Mouse (Mus musculus): ENCODE measurements around the gene Jmjd1c. TPM values are rescaled to one million over a fixed set of nuclear protein-coding genes. Genes with fewer than 3 reads are reported as not detected.

Gene Jmjd1c
- polyA plus RNA-seq, 1 experiment: 22.7 TPM

- no peak overlapping the region for H3K27ac ChIP-seq (ENCODE audit: insufficient read depth, low read depth, low read length)
- H3K36me3 ChIP-seq (ENCODE audit: control insufficient read depth, insufficient read depth, low read length): no peaks in the 10 kb centered on the region
- no peak overlapping the region for H3K4me3 ChIP-seq (ENCODE audit: low read depth, low read length)
- TF ChIP-seq CTCF (IDR thresholded peaks at IDR 0.05; ENCODE audit: extremely low read depth, insufficient read length, insufficient replicate concordance, low read depth, low read length) (no peak), POLR2A (IDR thresholded peaks at IDR 0.05; ENCODE audit: low read depth, low read length) (no peak)
- no peaks in the 10 kb centered on the region for H3K27me3 ChIP-seq (ENCODE audit: control insufficient read depth, insufficient read depth, low read length)
- WGBS: 74% methylated on average over 9 of the region's 9 CpGs
- H3K4me1 ChIP-seq (ENCODE audit: control insufficient read depth, insufficient read depth, insufficient read length, low read length): peaks cover 11% of the 10 kb centered on the region; the same call in 1 of the 2 replicates
Observed at GRCm38 (mm10) chr10:67052429-67052828, 43.5 kb upstream of the Jmjd1c start.

- H3K36me3 ChIP-seq (ENCODE audit: control insufficient read depth, insufficient read depth, low read length): no peaks in the 10 kb centered on the region
- H3K27me3 ChIP-seq (ENCODE audit: control insufficient read depth, insufficient read depth, low read length): no peaks in the 10 kb centered on the region
- TF ChIP-seq POLR2A (IDR thresholded peaks at IDR 0.05; ENCODE audit: low read depth, low read length): no peak
- TF ChIP-seq CTCF (IDR thresholded peaks at IDR 0.05; ENCODE audit: extremely low read depth, insufficient read length, insufficient replicate concordance, low read depth, low read length): no peak
- H3K4me3 ChIP-seq (ENCODE audit: low read depth, low read length): no peak overlapping the region
- H3K27ac ChIP-seq (ENCODE audit: insufficient read depth, low read depth, low read length): no peak overlapping the region
- peaks cover 14% of the 10 kb centered on the region; the same call in 1 of the 2 replicates for H3K4me1 ChIP-seq (ENCODE audit: control insufficient read depth, insufficient read depth, insufficient read length, low read length)
- 75% methylated on average over 9 of the region's 9 CpGs for WGBS
Observed at GRCm38 (mm10) chr10:67053475-67053874, 42.5 kb upstream of the Jmjd1c start.

DNA sequence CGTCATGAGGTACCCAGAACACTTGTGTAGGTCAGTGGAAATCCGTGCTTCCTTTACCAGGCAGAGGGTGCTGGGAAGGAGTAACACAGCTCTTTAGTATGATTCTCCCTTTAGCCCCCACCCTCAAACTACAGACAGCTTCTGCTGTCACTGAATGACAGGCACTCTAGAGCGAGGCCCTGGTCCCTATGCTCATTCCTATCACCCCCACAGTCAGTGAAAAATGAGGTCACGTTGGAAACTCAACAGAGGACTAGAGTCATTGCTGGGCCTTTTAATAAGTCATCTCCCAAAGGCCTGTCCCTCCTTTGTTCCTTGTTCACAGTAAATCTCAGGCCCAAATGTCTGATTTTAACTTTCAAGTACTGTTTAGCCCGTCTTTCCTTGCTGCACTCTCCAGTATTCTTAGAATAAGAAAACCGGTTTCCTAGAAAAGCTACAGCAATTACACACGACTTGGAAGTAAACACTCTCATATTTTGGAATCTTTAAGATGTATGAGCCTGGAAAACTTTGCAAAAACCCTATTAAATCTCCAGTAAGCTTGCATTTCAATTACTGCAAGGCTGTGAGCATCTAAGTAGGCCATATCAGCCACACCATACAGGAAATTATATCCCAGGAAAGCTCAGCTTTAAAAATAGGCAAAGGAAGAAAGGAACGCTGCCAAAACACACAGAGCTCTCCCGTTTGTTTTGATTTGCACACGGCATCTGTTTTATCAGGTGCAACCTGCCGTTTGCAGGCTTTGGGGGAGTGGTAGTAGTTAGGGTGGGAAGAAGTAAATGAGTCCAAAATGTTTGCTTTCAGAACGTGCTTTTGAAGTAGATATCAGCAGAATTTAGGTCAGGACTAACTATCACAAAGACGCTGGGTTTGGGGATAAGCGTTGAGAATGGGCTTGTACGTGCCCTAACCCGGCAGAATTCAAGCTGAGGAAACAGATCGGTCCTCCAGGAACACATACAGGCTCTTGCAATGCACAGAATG is 39.8 kb upstream of the Jmjd1c start:
- Histone ChIP-seq H3K27me3 (ENCODE audit: control insufficient read depth, insufficient read depth, low read length) (no peaks in the 10 kb centered on the region), H3K27ac (ENCODE audit: insufficient read depth, low read depth, low read length) (peak overlapping the region; percentile 37), H3K36me3 (ENCODE audit: control insufficient read depth, insufficient read depth, low read length) (peaks cover under 1% of the 10 kb centered on the region; the same call in 1 of the 2 replicates), H3K4me3 (ENCODE audit: low read depth, low read length) (no peak overlapping the region), H3K4me1 (ENCODE audit: control insufficient read depth, insufficient read depth, insufficient read length, low read length) (peaks cover 12% of the 10 kb centered on the region; the same call in 1 of the 2 replicates)
- TF ChIP-seq POLR2A (IDR thresholded peaks at IDR 0.05; ENCODE audit: low read depth, low read length) (no peak), CTCF (IDR thresholded peaks at IDR 0.05; ENCODE audit: extremely low read depth, insufficient read length, insufficient replicate concordance, low read depth, low read length) (no peak)
- WGBS: 29% methylated on average over 17 of the region's 17 CpGs

DNA sequence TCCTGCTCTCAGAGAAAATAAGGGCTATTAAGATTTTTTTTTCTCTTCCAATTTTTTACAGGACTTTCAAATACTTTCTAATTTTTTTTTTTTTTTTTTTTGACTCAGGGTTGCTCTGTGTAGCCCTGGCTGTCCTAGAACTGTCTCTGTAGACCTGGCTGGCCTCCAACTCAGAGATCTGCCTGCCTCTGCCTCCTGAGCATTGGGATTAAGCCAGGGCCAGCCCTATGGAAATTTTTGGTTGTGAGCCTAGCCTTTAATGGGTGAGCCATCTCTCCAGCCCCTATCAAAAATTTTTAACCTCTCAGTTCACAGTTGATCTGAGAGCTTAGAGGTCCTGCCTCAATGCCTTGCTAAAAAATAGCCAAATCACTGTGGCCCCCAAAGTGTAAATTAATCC is 38.7 kb upstream of the Jmjd1c start:
- Histone ChIP-seq H3K4me3 (ENCODE audit: low read depth, low read length) (no peak overlapping the region), H3K27me3 (ENCODE audit: control insufficient read depth, insufficient read depth, low read length) (no peaks in the 10 kb centered on the region), H3K36me3 (ENCODE audit: control insufficient read depth, insufficient read depth, low read length) (peaks cover 2% of the 10 kb centered on the region; the same call in 1 of the 2 replicates), H3K27ac (ENCODE audit: insufficient read depth, low read depth, low read length) (no peak overlapping the region), H3K4me1 (ENCODE audit: control insufficient read depth, insufficient read depth, insufficient read length, low read length) (peaks cover 12% of the 10 kb centered on the region)
- no peak for TF ChIP-seq CTCF (IDR thresholded peaks at IDR 0.05; ENCODE audit: extremely low read depth, insufficient read length, insufficient replicate concordance, low read depth, low read length)
- no peak for TF ChIP-seq POLR2A (IDR thresholded peaks at IDR 0.05; ENCODE audit: low read depth, low read length)

DNA sequence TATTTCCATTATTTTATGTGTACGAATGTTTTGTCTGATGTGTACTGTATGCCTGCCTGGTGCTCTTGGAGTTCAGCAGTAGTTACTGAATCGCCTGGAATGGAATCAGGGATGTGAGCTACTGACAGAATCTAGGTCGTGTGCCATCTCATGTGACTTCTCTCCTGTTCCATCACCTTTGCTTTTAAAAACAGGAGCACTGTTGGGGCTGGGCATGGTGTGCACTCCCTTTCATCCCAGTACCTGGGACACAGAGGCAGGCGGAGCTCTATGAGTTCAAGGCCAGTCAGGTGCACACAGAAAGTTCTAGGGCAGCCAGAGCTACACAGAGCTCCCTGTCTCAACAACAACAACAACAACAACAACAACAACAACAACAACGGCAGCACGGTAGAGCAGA is 38.2 kb upstream of the Jmjd1c start:
- peaks cover 12% of the 10 kb centered on the region for H3K4me1 ChIP-seq (ENCODE audit: control insufficient read depth, insufficient read depth, insufficient read length, low read length)
- no peak overlapping the region for H3K27ac ChIP-seq (ENCODE audit: insufficient read depth, low read depth, low read length)
- no peak overlapping the region for H3K4me3 ChIP-seq (ENCODE audit: low read depth, low read length)
- WGBS: 88% methylated on average over 6 of the region's 6 CpGs
- no peaks in the 10 kb centered on the region for H3K27me3 ChIP-seq (ENCODE audit: control insufficient read depth, insufficient read depth, low read length)
- peaks cover 2% of the 10 kb centered on the region; the same call in 1 of the 2 replicates for H3K36me3 ChIP-seq (ENCODE audit: control insufficient read depth, insufficient read depth, low read length)
- TF ChIP-seq POLR2A (IDR thresholded peaks at IDR 0.05; ENCODE audit: low read depth, low read length) (no peak), CTCF (IDR thresholded peaks at IDR 0.05; ENCODE audit: extremely low read depth, insufficient read length, insufficient replicate concordance, low read depth, low read length) (no peak)

DNA sequence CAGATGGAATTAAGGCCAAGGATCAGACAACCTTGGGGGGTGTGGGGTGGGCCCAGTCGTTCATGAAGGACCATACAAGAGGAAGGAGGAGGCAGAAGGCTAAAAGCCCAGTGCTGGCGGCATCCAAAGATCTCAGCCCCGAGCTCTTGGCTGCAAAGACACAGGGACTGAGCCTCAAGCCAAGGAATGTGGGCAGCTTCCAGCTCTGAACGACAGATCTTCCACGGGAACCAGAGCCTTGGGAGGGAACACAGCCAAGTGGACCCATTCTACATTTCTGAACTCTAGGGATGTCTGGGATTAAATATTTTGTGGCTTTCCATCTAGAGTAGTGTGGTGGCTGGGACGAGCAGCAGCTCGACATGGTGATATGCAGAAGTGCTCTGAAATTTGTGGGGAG is 37.6 kb upstream of the Jmjd1c start:
- Histone ChIP-seq H3K27ac (ENCODE audit: insufficient read depth, low read depth, low read length) (no peak overlapping the region), H3K27me3 (ENCODE audit: control insufficient read depth, insufficient read depth, low read length) (no peaks in the 10 kb centered on the region), H3K4me1 (ENCODE audit: control insufficient read depth, insufficient read depth, insufficient read length, low read length) (peaks cover 12% of the 10 kb centered on the region), H3K4me3 (ENCODE audit: low read depth, low read length) (no peak overlapping the region), H3K36me3 (ENCODE audit: control insufficient read depth, insufficient read depth, low read length) (peaks cover 2% of the 10 kb centered on the region; the same call in 1 of the 2 replicates)
- no peak for TF ChIP-seq CTCF (IDR thresholded peaks at IDR 0.05; ENCODE audit: extremely low read depth, insufficient read length, insufficient replicate concordance, low read depth, low read length)
- TF ChIP-seq POLR2A (IDR thresholded peaks at IDR 0.05; ENCODE audit: low read depth, low read length): no peak
- WGBS: 52% methylated on average over 7 of the region's 7 CpGs

DNA sequence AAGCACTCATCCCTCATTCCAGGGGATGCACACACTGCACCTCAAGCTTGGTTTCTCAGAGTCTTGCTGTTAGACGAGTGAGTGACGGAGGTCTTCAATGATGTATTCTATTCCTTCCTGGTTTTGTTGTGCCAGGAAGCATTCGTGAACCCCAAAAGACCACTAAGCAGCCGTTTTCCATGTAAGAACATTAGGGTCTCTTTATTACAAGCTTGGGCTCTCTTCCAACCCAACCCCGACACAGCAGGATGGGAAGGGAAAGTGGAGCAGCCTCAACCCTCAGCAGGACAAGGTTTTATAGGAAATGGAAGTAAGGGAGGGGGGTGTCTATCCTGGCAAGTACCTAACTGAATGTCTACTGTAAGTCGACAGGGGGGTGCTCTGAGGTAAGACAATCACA is 37.2 kb upstream of the Jmjd1c start:
- TF ChIP-seq POLR2A (IDR thresholded peaks at IDR 0.05; ENCODE audit: low read depth, low read length) (no peak), CTCF (IDR thresholded peaks at IDR 0.05; ENCODE audit: extremely low read depth, insufficient read length, insufficient replicate concordance, low read depth, low read length) (no peak)
- no peak overlapping the region for H3K27ac ChIP-seq (ENCODE audit: insufficient read depth, low read depth, low read length)

More for the DNA sequence above, 37.2 kb upstream of the Jmjd1c start:
- Histone ChIP-seq H3K27me3 (ENCODE audit: control insufficient read depth, insufficient read depth, low read length) (no peaks in the 10 kb centered on the region), H3K4me3 (ENCODE audit: low read depth, low read length) (no peak overlapping the region), H3K36me3 (ENCODE audit: control insufficient read depth, insufficient read depth, low read length) (peaks cover 2% of the 10 kb centered on the region; the same call in 1 of the 2 replicates), H3K4me1 (ENCODE audit: control insufficient read depth, insufficient read depth, insufficient read length, low read length) (peaks cover 8% of the 10 kb centered on the region)
- WGBS: 62% methylated on average over 6 of the region's 6 CpGs

All from small intestine, adult 2 months (tissue).